Mouse (Mus musculus) heart, adult 18-20 months (tissue): ENCODE data around the gene Mybpc3. TPM values are rescaled to one million over a fixed set of nuclear protein-coding genes. Genes with fewer than 3 reads are reported as not detected.

Experiments used
- DNase-seq, 2 experiments: peaks; one replicate each; pipeline ENCODE4 v3.0.0; 2021 to 2022; ENCODE audit warnings: mixed read lengths in 1 of 2
- total RNA-seq, 2 experiments: library from RNA; stranded (reverse); gene quantifications; 2 replicates each; pipeline ENCODE4 v1.2.3; 2021

The Mybpc3 gene
- total RNA-seq, 2 experiments from 2014 or later, result 1,572 to 1,905 TPM

DNA sequence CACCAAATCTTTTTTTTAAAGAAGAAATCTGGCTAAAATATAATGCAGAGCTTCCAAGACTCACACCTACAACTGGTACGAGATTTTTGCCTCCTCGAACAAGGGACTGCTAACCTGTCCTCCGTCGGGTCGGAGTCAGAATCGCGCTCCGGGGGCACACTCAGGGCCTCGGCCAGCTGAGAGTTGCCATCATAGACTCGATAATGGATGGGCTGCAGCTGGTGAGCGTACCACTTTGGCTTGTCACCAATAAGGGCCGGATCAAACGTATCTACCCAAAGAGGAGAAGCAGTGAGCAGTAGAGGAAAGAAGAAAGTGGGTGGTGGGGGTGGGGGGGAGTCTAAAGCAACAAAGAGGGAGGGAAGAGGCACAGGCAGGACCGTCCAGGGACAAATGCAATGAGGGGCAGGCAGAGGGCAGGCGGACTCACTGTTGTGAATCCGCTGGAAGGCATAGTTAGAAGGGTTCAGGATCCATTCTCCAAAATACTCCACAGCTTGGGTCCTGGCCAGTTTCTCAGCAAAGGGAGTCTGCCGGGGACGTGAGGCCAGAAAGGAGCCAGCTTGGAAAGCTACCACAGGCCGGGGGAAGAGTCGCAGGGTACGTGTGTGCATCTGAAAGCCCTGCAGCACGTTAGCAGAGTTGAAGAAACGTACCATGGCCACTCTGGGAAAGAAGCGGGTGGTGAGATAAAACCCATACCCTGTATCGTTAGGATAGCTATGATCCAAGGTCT, 51.8 kb downstream of the Mybpc3 start:
- DNase-seq, result no peak

- DNase-seq, result no peak
Observed at GRCm38 (mm10) chr2:91175490-91175889, 57.5 kb downstream of the Mybpc3 start.

DNA sequence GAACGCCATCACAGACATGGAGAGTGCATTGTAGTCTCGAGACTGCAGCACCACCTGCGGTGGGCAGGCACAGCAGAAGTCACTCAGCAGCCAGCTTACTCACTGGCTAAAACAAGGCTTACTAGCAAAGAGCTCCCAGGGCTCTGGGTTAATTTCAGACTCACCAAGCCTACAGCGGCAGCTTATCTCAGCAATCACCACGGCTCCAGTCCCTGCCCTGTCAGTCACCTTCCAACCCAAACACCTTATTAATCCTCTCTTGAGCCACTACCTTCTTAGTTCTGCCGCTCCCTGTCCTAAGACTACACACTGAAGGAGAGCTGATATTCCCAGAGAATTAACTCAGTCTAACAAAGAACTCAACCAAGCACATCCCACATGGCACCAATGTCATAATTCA, 58.3 kb downstream of the Mybpc3 start:
- no peak for DNase-seq

DNA sequence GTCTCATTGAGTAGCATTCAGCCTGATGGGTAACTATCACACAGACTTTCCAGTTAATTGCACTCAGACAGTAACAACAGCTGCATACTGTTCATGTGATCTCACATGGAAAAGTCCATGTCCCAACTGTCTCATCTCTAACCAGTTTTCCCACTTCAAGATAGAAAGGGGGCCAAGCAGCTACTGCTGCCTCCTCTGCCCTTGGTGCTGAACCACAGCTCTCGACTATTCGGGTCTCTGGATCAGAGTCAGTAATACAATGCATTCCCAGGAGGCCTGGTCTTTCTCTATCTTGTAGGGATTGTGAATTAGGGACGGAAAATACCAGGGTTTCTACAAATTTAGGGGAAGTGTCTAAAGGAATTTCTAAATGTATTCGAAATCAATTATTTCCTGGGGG, 61.9 kb downstream of the Mybpc3 start:
- no peak for DNase-seq

GRCm38 (mm10) chr2:91180706-91181105, 62.8 kb downstream of the Mybpc3 start:
- no peak for DNase-seq

DNA sequence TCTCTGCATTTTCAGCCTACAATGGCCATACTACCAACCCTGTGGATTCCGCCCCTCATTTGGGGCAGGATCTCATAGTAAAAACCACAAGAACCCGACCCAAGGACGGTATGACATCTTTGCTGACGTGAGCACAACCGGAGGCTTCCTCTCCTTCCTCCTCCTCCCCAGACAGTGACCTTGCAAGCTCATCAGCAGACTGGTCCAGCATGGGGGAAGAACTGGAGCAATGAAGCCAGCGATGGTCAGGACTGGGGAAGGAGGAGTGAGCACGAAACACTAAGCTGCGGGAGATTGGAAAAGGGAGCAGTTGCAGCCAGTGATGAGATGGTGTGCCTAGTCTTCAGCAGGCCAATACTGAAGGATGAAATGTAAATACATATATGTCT, 64.1 kb downstream of the Mybpc3 start:
- DNase-seq, result peak in 1 of 2 experiments; percentile 36

DNA sequence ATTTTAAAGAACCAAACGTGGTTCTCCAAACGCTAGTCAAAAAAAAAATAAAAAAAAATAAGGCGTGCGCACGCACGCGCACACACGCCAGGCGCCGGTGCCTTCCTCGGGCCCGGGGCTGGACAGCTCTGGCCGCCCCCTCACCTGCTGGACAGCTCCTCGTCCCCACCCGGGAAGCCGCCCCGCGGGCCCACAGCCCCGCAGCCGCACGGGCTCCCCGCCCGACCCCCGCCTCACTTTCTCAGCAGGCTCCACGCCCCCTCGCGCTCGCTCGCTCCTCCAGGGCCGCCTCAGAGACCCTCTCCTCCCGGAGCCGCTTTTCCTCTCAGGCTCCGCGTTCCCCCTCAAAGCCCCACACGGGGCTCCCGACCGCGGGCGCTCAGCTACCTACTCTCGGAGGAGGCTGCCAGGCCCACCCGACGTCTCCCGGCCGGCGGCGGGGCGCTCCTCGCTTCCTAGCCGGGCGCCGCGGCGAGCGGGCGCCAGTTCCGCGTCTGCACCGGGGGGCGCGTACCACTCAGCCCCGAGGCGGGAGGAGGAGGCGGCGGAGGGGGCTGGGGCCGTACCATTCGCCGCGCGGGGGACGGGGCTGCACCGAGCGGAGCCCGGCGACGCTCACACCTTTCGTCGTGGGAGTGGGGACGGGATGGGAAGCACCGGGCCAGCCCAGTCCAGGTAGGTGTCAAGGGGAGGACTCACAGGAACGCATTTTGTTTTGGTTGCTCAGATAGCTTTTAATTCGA, 64.6 kb downstream of the Mybpc3 start:
- peak in 1 of 2 experiments; percentile 74 for DNase-seq

GRCm38 (mm10) chr2:91183148-91183513, 65.2 kb downstream of the Mybpc3 start:
- DNase-seq, result peak; percentile 93 to 94

DNA sequence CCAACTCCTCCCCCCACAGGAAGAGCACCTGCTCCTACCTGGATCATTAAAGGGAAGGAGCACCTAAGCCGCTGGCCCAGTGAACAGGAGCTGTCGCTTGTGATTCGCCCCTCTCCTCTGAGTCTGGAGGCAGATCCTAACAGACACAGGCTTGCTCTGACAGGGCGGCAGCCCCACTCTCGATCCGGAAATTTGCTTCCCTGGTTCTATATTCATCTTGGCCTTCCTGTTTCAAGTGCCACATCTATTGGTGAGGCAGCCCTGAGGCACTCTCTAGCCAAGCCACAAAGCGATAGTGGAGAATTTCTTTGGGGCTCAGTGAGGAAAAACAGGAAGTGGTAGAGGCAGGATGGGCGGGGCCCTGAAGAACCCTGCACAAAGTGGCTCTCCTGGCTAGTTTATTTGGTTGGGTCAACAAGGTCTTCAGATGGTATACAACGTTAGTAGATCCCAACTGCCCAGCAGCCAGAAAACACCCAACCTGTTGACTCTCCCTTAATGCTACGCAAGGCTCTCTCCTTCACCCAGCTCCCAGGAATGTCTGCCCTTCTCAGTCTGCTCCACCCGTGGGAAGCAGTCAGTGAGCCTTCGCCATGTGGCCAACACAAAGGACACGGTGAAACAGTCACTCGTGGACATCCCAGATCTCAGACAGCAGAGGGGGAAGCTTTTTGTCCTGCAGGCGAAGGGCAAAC, 65.9 kb downstream of the Mybpc3 start, which contains the start of gene Madd:
Gene Madd, minus strand, starts transcription at position 127 of the 695 bp plus-strand sequence.
- peak; percentile 59 to 81 for DNase-seq

Other genes starting within 250 kb of the Mybpc3 start
- 1 to 10 TPM; 3.5 to 3.7 TPM for gene C1qtnf4, start 232.3 kb upstream of the Mybpc3 start, total RNA-seq
- gene Kbtbd4, start 213.4 kb upstream of the Mybpc3 start, total RNA-seq, result 10 to 100 TPM; 18.3 to 26.0 TPM
- 1,000 to 10,000 TPM in 1 of 2 experiments, 100 to 1,000 TPM in 1; 874 to 1,007 TPM for gene Ndufs3, start 213.3 kb upstream of the Mybpc3 start, total RNA-seq
- 10 to 100 TPM; 70.7 to 74.4 TPM for gene Celf1, start 177.8 kb upstream of the Mybpc3 start, total RNA-seq
- gene Rapsn, start 82.5 kb upstream of the Mybpc3 start, total RNA-seq, result 10 to 100 TPM; 17.6 to 18.5 TPM
- 100 to 1,000 TPM; 231 to 257 TPM for gene Psmc3, start 64.1 kb upstream of the Mybpc3 start, total RNA-seq
- gene Slc39a13, start 47.7 kb upstream of the Mybpc3 start, total RNA-seq, result 10 to 100 TPM; 20.0 to 26.2 TPM
- 1 to 10 TPM; 4.0 to 5.0 TPM for gene Spi1, start 35.8 kb upstream of the Mybpc3 start, total RNA-seq
- gene Madd, start 65.7 kb downstream of the Mybpc3 start, total RNA-seq, result 1 to 10 TPM; 6.0 to 6.1 TPM
- gene Nr1h3, start 84.7 kb downstream of the Mybpc3 start, total RNA-seq, result 10 to 100 TPM; 18.1 to 26.5 TPM
- gene Acp2, start 84.7 kb downstream of the Mybpc3 start, total RNA-seq, result 10 to 100 TPM; 15.1 to 20.2 TPM
- gene Ddb2, start 118.8 kb downstream of the Mybpc3 start, total RNA-seq, result 1 to 10 TPM; 2.3 to 3.4 TPM
- gene Pacsin3, start 137.8 kb downstream of the Mybpc3 start, total RNA-seq, result 100 to 1,000 TPM; 137 to 170 TPM
- gene Arfgap2, start 146.8 kb downstream of the Mybpc3 start, total RNA-seq, result 10 to 100 TPM; 52.1 to 54.1 TPM